Mouse (Mus musculus) adrenal gland, adult 8-10 months (tissue): ENCODE results near the gene Apobec4. TPM values are rescaled to one million over a fixed set of nuclear protein-coding genes. Genes with fewer than 3 reads are reported as not detected.
"Not testable (repeated sequence)": the region's sequence is repeated elsewhere in the genome, so short reads cannot be mapped to it uniquely, and the experiment has no call there.

Experiments used
- DNase-seq: peaks from one replicate; pipeline ENCODE4 v3.0.0; 2022
- total RNA-seq, 4 experiments: library from RNA; stranded (reverse); gene quantifications; 2 replicates each; pipeline ENCODE4 v1.2.4; 2022

Gene Apobec4
- total RNA-seq, 4 experiments from 2014 or later, result not detected

GRCm38 (mm10) chr1:152766804-152767748 is 16.7 kb downstream of the Apobec4 start:
- DNase-seq, result peak; percentile 21

- peak; percentile 60 for DNase-seq
Observed at GRCm38 (mm10) chr1:152767749-152768488, 17.6 kb downstream of the Apobec4 start.

GRCm38 (mm10) chr1:152771016-152771415 is 20.7 kb downstream of the Apobec4 start:
- DNase-seq, result no peak

GRCm38 (mm10) chr1:152774601-152775000 is 24.2 kb downstream of the Apobec4 start:
- DNase-seq, result not testable (repeated sequence)

- DNase-seq, result peak; percentile 67
Observed at GRCm38 (mm10) chr1:152779071-152779737, 28.9 kb downstream of the Apobec4 start.

- DNase-seq, result no peak
Observed at GRCm38 (mm10) chr1:152784620-152785019, 34.3 kb downstream of the Apobec4 start.

- not testable (repeated sequence) for DNase-seq
Observed at GRCm38 (mm10) chr1:152785446-152785845, 35.1 kb downstream of the Apobec4 start.

GRCm38 (mm10) chr1:152786953-152787352 is 36.6 kb downstream of the Apobec4 start:
- no peak for DNase-seq

- no peak for DNase-seq
Observed at GRCm38 (mm10) chr1:152788121-152788660, 37.8 kb downstream of the Apobec4 start.

- DNase-seq, result no peak
Observed at GRCm38 (mm10) chr1:152790254-152790653, 39.9 kb downstream of the Apobec4 start.

GRCm38 (mm10) chr1:152790821-152791220 is 40.5 kb downstream of the Apobec4 start:
- DNase-seq, result no peak

- peak; percentile 55 for DNase-seq
Observed at GRCm38 (mm10) chr1:152791269-152791668, 40.9 kb downstream of the Apobec4 start.

- no peak for DNase-seq
Observed at GRCm38 (mm10) chr1:152792736-152793494, 42.6 kb downstream of the Apobec4 start.

GRCm38 (mm10) chr1:152793495-152794130 is 43.3 kb downstream of the Apobec4 start:
- no peak for DNase-seq

GRCm38 (mm10) chr1:152795688-152796255 is 45.4 kb downstream of the Apobec4 start:
- DNase-seq, result no peak

GRCm38 (mm10) chr1:152796683-152797263 is 46.4 kb downstream of the Apobec4 start:
- DNase-seq, result no peak

GRCm38 (mm10) chr1:152798125-152798524 is 47.8 kb downstream of the Apobec4 start:
- no peak for DNase-seq

GRCm38 (mm10) chr1:152799897-152800296 is 49.5 kb downstream of the Apobec4 start, which contains the start of gene Ncf2:
Ncf2 (plus strand) TSS chr1:152800194.
- no peak for DNase-seq

GRCm38 (mm10) chr1:152800633-152801176 is 50.4 kb downstream of the Apobec4 start:
- DNase-seq, result no peak

- no peak for DNase-seq
Observed at GRCm38 (mm10) chr1:152804907-152805306, 54.6 kb downstream of the Apobec4 start.
